ENCODE assay signal across 10 mouse cellular contexts in the genomic region with DNA sequence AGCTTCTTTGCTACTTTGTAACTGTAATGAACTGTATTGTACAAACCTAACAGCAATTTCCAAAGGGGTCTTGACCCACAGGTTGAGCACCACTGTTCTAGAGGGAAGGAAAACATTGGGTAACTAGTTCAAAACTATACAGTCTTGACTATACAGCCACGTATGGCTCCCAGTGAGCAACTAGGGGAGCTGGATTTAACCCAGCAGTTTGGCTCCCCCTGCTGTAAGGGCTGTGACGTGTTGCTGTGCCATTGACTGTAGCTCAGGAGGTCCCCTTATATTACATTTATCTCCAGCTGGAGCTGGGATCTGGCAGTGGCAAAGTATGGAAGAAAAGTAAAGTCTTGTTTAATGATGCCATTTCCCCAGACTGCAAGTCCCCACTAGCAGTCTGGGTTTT. TPM values are rescaled to one million over a fixed set of nuclear protein-coding genes. Genes with fewer than 3 reads are reported as not detected.
DNase-seq lines count a peak whose midpoint lies in the region; ATAC-seq and TF ChIP-seq lines count a peak whose summit lies in the region.
"Had no signal": no experiment of that assay in that cellular context is flagged by ENCODE, and none has a peak within 500 bp of the region (broad histone marks: within the 10 kb centered on the region; RNA-seq: fewer than 3 reads in every experiment).

No protein-coding gene starts in this region.

- no peak overlapping the region for H3K4me2 ChIP-seq in hindbrain, embryonic 14.5 days (replicated peaks)
- H3K4me2 ChIP-seq: embryonic facial prominence, embryonic 13.5 days; neural tube, embryonic 12.5 days had no signal

- peak; percentile 37 for TF ChIP-seq CTCF in lung, adult 2 months (IDR thresholded peaks at IDR 0.05; ENCODE audit: insufficient read depth, low read length)

- 29% methylated on average over 2 of the region's 2 CpGs for WGBS in lung, adult 2 months
- WGBS in hindbrain, embryonic 14.5 days: 41% methylated on average over 2 of the region's 2 CpGs

- no peak overlapping the region for H3K4me3 ChIP-seq in lung, adult 2 months (replicated peaks; ENCODE audit: extremely low read depth, low read depth, low read length)
- H3K4me3 ChIP-seq in hindbrain, embryonic 14.5 days (replicated peaks; ENCODE audit: low read length): no peak overlapping the region
- H3K4me3 ChIP-seq: embryonic facial prominence, embryonic 13.5 days; neural tube, embryonic 12.5 days had no signal

- no peak overlapping the region for H3K27ac ChIP-seq in hindbrain, embryonic 14.5 days
- H3K27ac ChIP-seq: embryonic facial prominence, embryonic 13.5 days; neural tube, embryonic 12.5 days had no signal

- no peak for ATAC-seq in hindbrain, embryonic 14.5 days (ENCODE audit: low FRiP score)

- no peaks in the 10 kb centered on the region for H3K9me3 ChIP-seq in hindbrain, embryonic 14.5 days (ENCODE audit: control insufficient read depth, low read length)
- H3K9me3 ChIP-seq: embryonic facial prominence, embryonic 13.5 days; neural tube, embryonic 12.5 days had no signal

- peak; percentile 25 to 77 for DNase-seq in adrenal gland, adult (ENCODE audit: inconsistent age in 2 of 2, low spot score in 1 of 2)
- no peak for DNase-seq in adrenal gland, adult 8-10 months
- no peak for DNase-seq in lung, adult 2 months
- DNase-seq in lung, postnatal 25 days (ENCODE audit: low spot score): no peak
- DNase-seq in adrenal gland, postnatal 25 days: peak; percentile 50
- peak; percentile 13 for DNase-seq in thymus, postnatal 0 days (ENCODE audit: low spot score)
- no peak for DNase-seq in Muller cell, postnatal 12 days (ENCODE audit: inconsistent ontology term)
- DNase-seq in hindbrain, embryonic 14.5 days (ENCODE audit: low spot score): no peak

- no peak overlapping the region for H3K9ac ChIP-seq in hindbrain, embryonic 14.5 days
- H3K9ac ChIP-seq: embryonic facial prominence, embryonic 13.5 days; neural tube, embryonic 12.5 days had no signal

- no peaks in the 10 kb centered on the region for H3K36me3 ChIP-seq in hindbrain, embryonic 14.5 days (replicated peaks; ENCODE audit: control insufficient read depth, insufficient read depth)
- H3K36me3 ChIP-seq: embryonic facial prominence, embryonic 13.5 days; neural tube, embryonic 12.5 days had no signal

- H3K27me3 ChIP-seq in hindbrain, embryonic 14.5 days (ENCODE audit: control insufficient read depth, insufficient read depth, low read length): no peaks in the 10 kb centered on the region
- H3K27me3 ChIP-seq: embryonic facial prominence, embryonic 13.5 days; neural tube, embryonic 12.5 days had no signal

- TF ChIP-seq POLR2A in lung, adult 2 months (IDR thresholded peaks at IDR 0.05; ENCODE audit: borderline replicate concordance, extremely low read depth, low read depth, low read length): no peak

- peaks cover 2% of the 10 kb centered on the region; the same call in 1 of the 2 replicates for H3K4me1 ChIP-seq in lung, adult 2 months (ENCODE audit: control insufficient read depth, insufficient read depth, low read length)
- H3K4me1 ChIP-seq in hindbrain, embryonic 14.5 days (replicated peaks; ENCODE audit: control insufficient read depth, insufficient read depth, low read length): 0 out of 2 replicates have a peak, but pooled peaks cover 6% of the 10 kb centered on the region

RNA-seq across cellular contexts. Expression of a gene that starts 4.9 kb away (rescaled TPM):
- 10 to 100 TPM; 15.3 to 25.2 (median 19.6) TPM for total RNA-seq in adrenal gland, adult 8-10 months (2022)
- polyA plus RNA-seq in lung, adult 2 months (2012; rRNA removed): 11.5 and 13.8 TPM in 2 replicates
- total RNA-seq in adrenal gland, postnatal 25 days (2021): 14.2 and 18.9 TPM in 2 replicates
- 21.5 and 23.5 TPM in 2 replicates for polyA plus RNA-seq in thymus, postnatal 0 days (2015; fragmentation: Nextera tagmentation; extraction: Ambion mirVana)
- 38.5 and 38.9 TPM in 2 replicates for polyA plus RNA-seq in hindbrain, embryonic 14.5 days (2014; fragmentation: Nextera tagmentation; extraction: Ambion mirVana)

RNA-seq across cellular contexts. Expression of a gene that starts 28.4 kb away (rescaled TPM):
- not detected for total RNA-seq in adrenal gland, adult 8-10 months (2022)
- 0.11 and 0.19 TPM in 2 replicates for polyA plus RNA-seq in lung, adult 2 months (2012; rRNA removed)
- not detected in 2 replicates for total RNA-seq in adrenal gland, postnatal 25 days (2021)
- polyA plus RNA-seq in thymus, postnatal 0 days (2015; fragmentation: Nextera tagmentation; extraction: Ambion mirVana): 0.93 and 1.1 TPM in 2 replicates
- 16.3 and 18.1 TPM in 2 replicates for polyA plus RNA-seq in hindbrain, embryonic 14.5 days (2014; fragmentation: Nextera tagmentation; extraction: Ambion mirVana)

Comparison
In these comparisons a context has a peak if more than half of its experiments do, and no peak if none do; other contexts are left out.
1. DNase-seq: peak in adrenal gland, adult (2 of 2), adrenal gland, postnatal 25 days (single experiment) and thymus, postnatal 0 days (single experiment); none in adrenal gland, adult 8-10 months (single experiment), lung, adult 2 months (single experiment), lung, postnatal 25 days (single experiment), Muller cell, postnatal 12 days (single experiment) and hindbrain, embryonic 14.5 days (single experiment).